Mouse (Mus musculus): ENCODE measurements around the gene Ppp2r2d. TPM values are rescaled to one million over a fixed set of nuclear protein-coding genes. Genes with fewer than 3 reads are reported as not detected.

The Ppp2r2d gene
- polyA plus RNA-seq, 1 experiment from 2014 or later, result 50.9 TPM

- no peak overlapping the region for H3K9ac ChIP-seq
- no peaks in the 10 kb centered on the region for H3K9me3 ChIP-seq (ENCODE audit: low read depth, low read length)
- H3K4me1 ChIP-seq (ENCODE audit: insufficient read depth), result no peaks in the 10 kb centered on the region
- H3K4me3 ChIP-seq (ENCODE audit: low read depth, low read length), result no peak overlapping the region
- peaks cover 52% of the 10 kb centered on the region for H3K36me3 ChIP-seq (ENCODE audit: insufficient read depth)
- WGBS, result 55% methylated on average over 2 of the region's 2 CpGs
- no peak for DNase-seq
- TF ChIP-seq CTCF (IDR thresholded peaks at IDR 0.05; ENCODE audit: low read depth), result no peak
- no peak overlapping the region for H3K27ac ChIP-seq (ENCODE audit: low read depth)
- no peaks in the 10 kb centered on the region for H3K27me3 ChIP-seq (ENCODE audit: insufficient read depth, low read length)
- no peak overlapping the region for H3K4me2 ChIP-seq
- no peak for ATAC-seq (ENCODE audit: insufficient read depth)
These were observed 10.8 kb downstream of the Ppp2r2d start for GRCm38 (mm10) chr7:138856670-138857069.

GRCm38 (mm10) chr7:138863950-138864572 lies 18.2 kb downstream of the Ppp2r2d start:
- no peaks in the 10 kb centered on the region for H3K27me3 ChIP-seq (ENCODE audit: insufficient read depth, low read length)
- H3K4me1 ChIP-seq (ENCODE audit: insufficient read depth), result no peaks in the 10 kb centered on the region
- no peak overlapping the region for H3K27ac ChIP-seq (ENCODE audit: low read depth)
- H3K36me3 ChIP-seq (ENCODE audit: insufficient read depth), result peaks cover 28% of the 10 kb centered on the region
- H3K9ac ChIP-seq, result no peak overlapping the region
- H3K9me3 ChIP-seq (ENCODE audit: low read depth, low read length), result no peaks in the 10 kb centered on the region
- no peak overlapping the region for H3K4me2 ChIP-seq
- no peak overlapping the region for H3K4me3 ChIP-seq (ENCODE audit: low read depth, low read length)
- ATAC-seq (ENCODE audit: insufficient read depth) (no peak), DNase-seq (no peak)
- no peak for TF ChIP-seq CTCF (IDR thresholded peaks at IDR 0.05; ENCODE audit: low read depth)
- WGBS, result 90% methylated on average over 3 of the region's 3 CpGs

DNA sequence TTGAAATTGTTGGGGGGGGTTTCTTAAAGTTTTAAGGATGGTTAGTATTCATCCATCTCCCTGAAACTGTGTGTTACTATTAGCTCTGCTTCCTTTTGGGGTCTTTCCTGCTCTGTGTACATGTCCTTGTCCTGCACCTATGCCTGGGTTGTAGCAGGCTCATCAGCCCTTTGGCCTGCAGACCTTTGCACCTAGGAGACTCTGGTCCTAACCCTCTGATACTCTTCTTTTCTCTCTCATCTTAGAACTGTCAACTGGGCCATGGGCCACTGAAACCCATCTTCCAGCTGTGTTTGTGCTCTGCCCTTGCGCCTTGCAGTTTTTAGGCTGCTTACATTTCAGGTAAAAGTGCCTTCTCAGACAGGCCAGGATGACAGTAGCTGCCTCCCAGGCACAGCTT lies 18.9 kb downstream of the Ppp2r2d start:
- no peak overlapping the region for H3K9ac ChIP-seq
- ATAC-seq (ENCODE audit: insufficient read depth) (no peak), DNase-seq (no peak)
- H3K27me3 ChIP-seq (ENCODE audit: insufficient read depth, low read length), result no peaks in the 10 kb centered on the region
- 93% methylated on average over 1 of the region's 1 CpGs for WGBS
- H3K36me3 ChIP-seq (ENCODE audit: insufficient read depth), result peaks cover 32% of the 10 kb centered on the region
- no peaks in the 10 kb centered on the region for H3K4me1 ChIP-seq (ENCODE audit: insufficient read depth)
- no peaks in the 10 kb centered on the region for H3K9me3 ChIP-seq (ENCODE audit: low read depth, low read length)
- no peak overlapping the region for H3K27ac ChIP-seq (ENCODE audit: low read depth)
- no peak overlapping the region for H3K4me2 ChIP-seq
- TF ChIP-seq CTCF (IDR thresholded peaks at IDR 0.05; ENCODE audit: low read depth), result no peak
- no peak overlapping the region for H3K4me3 ChIP-seq (ENCODE audit: low read depth, low read length)

DNA sequence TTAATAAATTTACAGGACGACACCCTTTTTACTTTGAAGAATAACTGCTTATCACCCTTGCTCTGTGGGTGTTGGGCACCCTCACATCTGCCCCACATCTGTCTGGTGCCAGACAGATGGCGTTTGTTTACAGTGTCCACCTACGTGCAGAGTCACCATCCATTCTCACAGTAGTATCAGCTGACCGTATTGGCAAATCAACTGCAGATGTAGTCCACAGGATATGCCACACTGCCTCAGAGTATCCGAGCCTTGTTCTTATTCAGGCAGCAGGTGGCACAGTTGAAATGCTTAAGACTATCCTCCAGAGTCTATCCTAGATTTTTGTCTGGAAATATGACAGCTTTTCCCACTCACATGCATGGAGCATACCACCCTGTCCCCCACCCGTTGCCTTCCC lies 21.4 kb downstream of the Ppp2r2d start:
- ATAC-seq (ENCODE audit: insufficient read depth) (0 out of 2 replicates have a peak, but pooled peaks have one; percentile 21), DNase-seq (no peak)
- Histone ChIP-seq H3K9ac (no peak overlapping the region), H3K36me3 (ENCODE audit: insufficient read depth) (peaks cover 50% of the 10 kb centered on the region), H3K27me3 (ENCODE audit: insufficient read depth, low read length) (no peaks in the 10 kb centered on the region), H3K9me3 (ENCODE audit: low read depth, low read length) (no peaks in the 10 kb centered on the region), H3K27ac (ENCODE audit: low read depth) (no peak overlapping the region), H3K4me2 (no peak overlapping the region), H3K4me1 (ENCODE audit: insufficient read depth) (no peaks in the 10 kb centered on the region), H3K4me3 (ENCODE audit: low read depth, low read length) (no peak overlapping the region)
- WGBS, result 66% methylated on average over 6 of the region's 6 CpGs
- TF ChIP-seq CTCF (IDR thresholded peaks at IDR 0.05; ENCODE audit: low read depth), result no peak

DNA sequence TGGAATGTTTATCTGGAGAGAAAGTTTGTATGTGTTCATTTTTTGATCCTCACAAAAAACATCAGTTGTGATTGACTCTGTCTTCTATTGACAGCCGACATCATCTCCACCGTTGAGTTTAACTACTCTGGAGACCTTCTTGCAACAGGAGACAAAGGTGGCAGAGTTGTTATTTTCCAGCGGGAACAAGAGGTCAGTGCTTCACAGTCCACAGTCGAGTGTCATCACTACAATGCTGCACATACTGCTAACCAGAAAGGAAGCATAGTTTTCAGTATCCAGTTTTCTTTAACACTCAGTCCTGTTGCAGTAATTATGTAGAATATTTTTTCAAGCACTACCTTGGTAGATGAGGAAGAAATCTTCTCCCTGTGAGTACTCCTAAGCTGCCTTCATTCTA lies 22.4 kb downstream of the Ppp2r2d start:
- Histone ChIP-seq H3K4me1 (ENCODE audit: insufficient read depth) (no peaks in the 10 kb centered on the region), H3K9ac (no peak overlapping the region), H3K9me3 (ENCODE audit: low read depth, low read length) (no peaks in the 10 kb centered on the region), H3K27me3 (ENCODE audit: insufficient read depth, low read length) (no peaks in the 10 kb centered on the region), H3K4me3 (ENCODE audit: low read depth, low read length) (no peak overlapping the region), H3K4me2 (no peak overlapping the region), H3K36me3 (ENCODE audit: insufficient read depth) (peaks cover 59% of the 10 kb centered on the region), H3K27ac (ENCODE audit: low read depth) (no peak overlapping the region)
- WGBS, result 85% methylated on average over 4 of the region's 4 CpGs
- ATAC-seq (ENCODE audit: insufficient read depth), result no peak
- TF ChIP-seq CTCF (IDR thresholded peaks at IDR 0.05; ENCODE audit: low read depth), result no peak
- no peak for DNase-seq

DNA sequence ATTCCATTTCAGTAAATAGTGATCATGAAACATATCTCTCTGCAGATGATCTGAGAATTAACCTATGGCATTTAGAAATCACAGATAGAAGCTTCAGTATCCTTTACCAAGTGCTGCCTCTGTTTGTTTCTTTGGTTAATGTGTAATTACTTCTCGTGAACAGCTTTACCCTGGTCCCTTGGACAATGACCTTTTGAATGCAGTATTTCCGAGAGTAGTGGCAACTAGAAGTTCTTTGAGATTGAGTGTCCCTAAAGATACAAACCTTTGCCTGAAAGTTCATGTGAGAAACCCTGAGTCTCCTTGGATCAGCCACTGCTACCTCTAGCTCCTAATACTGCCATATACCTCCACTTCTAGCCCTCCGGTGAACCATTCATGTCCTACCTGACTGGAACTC lies 27.1 kb downstream of the Ppp2r2d start:
- WGBS, result 81% methylated on average over 3 of the region's 3 CpGs
- Histone ChIP-seq H3K27me3 (ENCODE audit: insufficient read depth, low read length) (no peaks in the 10 kb centered on the region), H3K9me3 (ENCODE audit: low read depth, low read length) (no peaks in the 10 kb centered on the region), H3K9ac (no peak overlapping the region), H3K4me1 (ENCODE audit: insufficient read depth) (no peaks in the 10 kb centered on the region), H3K4me2 (no peak overlapping the region), H3K27ac (ENCODE audit: low read depth) (no peak overlapping the region), H3K4me3 (ENCODE audit: low read depth, low read length) (no peak overlapping the region), H3K36me3 (ENCODE audit: insufficient read depth) (peaks cover 92% of the 10 kb centered on the region)
- no peak for TF ChIP-seq CTCF (IDR thresholded peaks at IDR 0.05; ENCODE audit: low read depth)
- no peak for ATAC-seq (ENCODE audit: insufficient read depth)
- DNase-seq, result no peak

DNA sequence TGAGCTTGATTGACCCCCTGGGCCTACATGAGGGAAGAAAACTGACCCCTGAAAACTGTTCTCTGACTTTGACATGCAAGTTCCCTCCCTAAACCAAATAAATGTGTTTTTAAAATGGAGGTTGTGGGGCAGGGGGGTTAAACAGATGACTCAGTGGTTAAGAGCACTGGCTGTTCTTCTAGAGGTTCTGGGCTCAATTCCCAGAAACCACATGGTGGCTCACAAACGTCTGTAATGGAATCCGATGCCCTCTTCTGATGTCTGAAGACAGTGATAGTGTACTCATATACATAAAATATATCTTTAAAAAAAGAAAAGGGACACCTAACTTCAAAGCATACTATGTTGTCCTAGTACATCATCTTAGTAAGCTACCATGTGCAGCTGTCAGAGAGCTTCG lies 29.2 kb downstream of the Ppp2r2d start:
- no peak for DNase-seq
- H3K4me3 ChIP-seq (ENCODE audit: low read depth, low read length), result no peak overlapping the region
- no peaks in the 10 kb centered on the region for H3K4me1 ChIP-seq (ENCODE audit: insufficient read depth)
- H3K4me2 ChIP-seq, result no peak overlapping the region
- H3K9me3 ChIP-seq (ENCODE audit: low read depth, low read length), result no peaks in the 10 kb centered on the region
- H3K9ac ChIP-seq, result no peak overlapping the region
- H3K27me3 ChIP-seq (ENCODE audit: insufficient read depth, low read length), result no peaks in the 10 kb centered on the region
- no peak for ATAC-seq (ENCODE audit: insufficient read depth)
- peaks cover 96% of the 10 kb centered on the region for H3K36me3 ChIP-seq (ENCODE audit: insufficient read depth)
- WGBS, result 74% methylated on average over 3 of the region's 3 CpGs
- TF ChIP-seq CTCF (IDR thresholded peaks at IDR 0.05; ENCODE audit: low read depth), result no peak
- no peak overlapping the region for H3K27ac ChIP-seq (ENCODE audit: low read depth)
